Mouse (Mus musculus) neural tube, embryonic 11.5 days (tissue): Measurements from ENCODE around the gene Ssbp2. TPM values are rescaled to one million over a fixed set of nuclear protein-coding genes. Genes with fewer than 3 reads are reported as not detected.

Experiments used
- ATAC-seq: fragments of 200-750 bp; cut with Nextera tagmentation; 2 replicates; pipeline ENCODE4 v1.8.0; 2017; ENCODE audit warnings: moderate number of reproducible peaks, mild to moderate bottlenecking, moderate TSS enrichment, moderate library complexity; ENCODE audit not compliant: insufficient read depth, low FRiP score, low TSS enrichment
- DNase-seq: peaks from one replicate; pipeline ENCODE4 v3.0.0-alpha.2; 2015; ENCODE audit warnings: low spot score
- H3K27ac ChIP-seq: fragments of 300-500 bp; sonication (generic); 2 replicates; pipeline ENCODE4 v1.5.1; 2014; ENCODE audit warnings: low read depth, mild to moderate bottlenecking, low read length
- H3K27me3 ChIP-seq: fragments of 300-500 bp; sonication (generic); 2 replicates; pipeline ENCODE4 v1.6.1; 2014; ENCODE audit warnings: mild to moderate bottlenecking, low read length, mixed read lengths; ENCODE audit not compliant: control insufficient read depth, insufficient read depth
- H3K36me3 ChIP-seq: fragments of 300-500 bp; sonication (generic); 2 replicates; pipeline ENCODE4 v1.6.1; 2014; ENCODE audit warnings: mild to moderate bottlenecking, low read length, moderate library complexity, mixed read lengths; ENCODE audit not compliant: control insufficient read depth, insufficient read depth
- H3K4me1 ChIP-seq: fragments of 300-500 bp; sonication (generic); 2 replicates; pipeline ENCODE4 v1.6.1; 2014; ENCODE audit warnings: low read length, mixed read lengths; ENCODE audit not compliant: control insufficient read depth, insufficient read depth
- H3K4me2 ChIP-seq: fragments of 300-500 bp; sonication (generic); 2 replicates; pipeline ENCODE4 v1.6.1; 2014; ENCODE audit warnings: low read depth, mild to moderate bottlenecking, moderate library complexity
- H3K4me3 ChIP-seq: fragments of 300-500 bp; sonication (generic); 2 replicates; pipeline ENCODE4 v1.5.1; 2014; ENCODE audit warnings: low read depth, low read length
- H3K9ac ChIP-seq: fragments of 300-500 bp; sonication (generic); 2 replicates; pipeline ENCODE4 v1.6.1; 2014; ENCODE audit warnings: mild to moderate bottlenecking, low read length
- H3K9me3 ChIP-seq: fragments of 300-500 bp; sonication (generic); 2 replicates; pipeline ENCODE4 v1.6.1; 2016; ENCODE audit warnings: low read length; ENCODE audit not compliant: control insufficient read depth
- WGBS: fragments of 180-500 bp; shearing (Covaris S2); extraction: QIAGEN DNeasy Blood & Tissue Kit; methylation state at CpG from one replicate; pipeline ENCODE4 v1.1.7; 2014; 5-methylcytosine and 5-hydroxymethylcytosine counted together
- polyA plus RNA-seq: library from polyadenylated mRNA; unstranded; fragments of >200 nt; fragmentation: Nextera tagmentation; extraction: Ambion mirVana; gene quantifications from 2 replicates; pipeline ENCODE4 v1.2.1, GENCODE M21; 2014

Ssbp2 gene
- 146 TPM in 2 replicates for polyA plus RNA-seq

DNA sequence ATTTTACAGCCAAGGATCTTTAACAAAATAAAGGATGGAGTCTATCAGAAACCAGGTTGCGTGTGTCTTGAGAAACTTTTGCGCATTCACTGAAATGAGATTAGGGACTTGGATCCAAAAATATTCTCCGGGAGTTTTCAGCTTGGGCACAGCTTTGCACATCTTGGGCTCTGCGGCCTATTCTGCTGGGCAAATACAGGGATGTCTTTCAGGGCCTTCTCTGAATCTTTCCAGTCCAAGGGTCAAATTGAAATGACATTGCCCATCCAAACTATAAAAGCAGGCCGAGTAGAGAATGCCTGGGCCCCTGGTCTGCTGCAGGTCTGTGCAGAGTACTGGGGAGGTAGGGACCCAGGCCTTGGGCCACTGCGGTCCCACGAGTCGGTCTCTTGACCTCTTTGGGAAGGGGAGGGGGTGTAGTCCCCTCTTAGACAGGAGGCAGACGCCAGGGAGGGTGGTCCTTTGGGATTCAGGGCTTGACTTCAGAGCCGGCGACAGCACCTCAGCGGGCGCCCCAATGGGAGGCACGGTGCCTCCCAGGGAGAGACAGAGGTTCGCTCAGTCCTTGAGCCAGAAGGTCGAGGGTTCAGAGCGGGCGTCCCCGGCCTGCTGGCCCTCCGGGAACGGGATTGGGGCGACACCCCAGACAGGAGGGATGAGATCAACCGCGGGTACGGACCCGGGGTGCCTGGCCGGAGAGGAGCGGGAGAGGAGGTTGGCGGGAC is at the start of gene Ssbp2:
TSS of gene Ssbp2 (plus strand) at position 388 of the 725 bp plus-strand sequence.
- peak within 1 kb of the TSS; percentile 89 for H3K9ac ChIP-seq
- peaks cover 7% of the 10 kb centered on the region for H3K4me1 ChIP-seq
- ATAC-seq = no peak; the same call in 1 of the 2 replicates
- DNase-seq = no peak
- no peaks in the 10 kb centered on the region for H3K36me3 ChIP-seq
- peak within 1 kb of the TSS; percentile 96 for H3K4me3 ChIP-seq
- no peaks in the 10 kb centered on the region for H3K9me3 ChIP-seq
- H3K27ac ChIP-seq = peak within 1 kb of the TSS; percentile 90
- peak within 1 kb of the TSS; percentile 91 for H3K4me2 ChIP-seq
- no peaks in the 10 kb centered on the region for H3K27me3 ChIP-seq
- 8% methylated on average over 29 of the region's 29 CpGs for WGBS

- Histone ChIP-seq H3K4me3 (no peak overlapping the region), H3K4me1 (no peaks in the 10 kb centered on the region), H3K4me2 (no peak overlapping the region), H3K9me3 (no peaks in the 10 kb centered on the region), H3K36me3 (no peaks in the 10 kb centered on the region), H3K27me3 (no peaks in the 10 kb centered on the region), H3K9ac (no peak overlapping the region), H3K27ac (no peak overlapping the region)
- no peak for ATAC-seq
- 79% methylated on average over 5 of the region's 5 CpGs for WGBS
- DNase-seq = no peak
Observed at GRCm38 (mm10) chr13:91413752-91414503, 46.2 kb upstream of the Ssbp2 start.

DNA sequence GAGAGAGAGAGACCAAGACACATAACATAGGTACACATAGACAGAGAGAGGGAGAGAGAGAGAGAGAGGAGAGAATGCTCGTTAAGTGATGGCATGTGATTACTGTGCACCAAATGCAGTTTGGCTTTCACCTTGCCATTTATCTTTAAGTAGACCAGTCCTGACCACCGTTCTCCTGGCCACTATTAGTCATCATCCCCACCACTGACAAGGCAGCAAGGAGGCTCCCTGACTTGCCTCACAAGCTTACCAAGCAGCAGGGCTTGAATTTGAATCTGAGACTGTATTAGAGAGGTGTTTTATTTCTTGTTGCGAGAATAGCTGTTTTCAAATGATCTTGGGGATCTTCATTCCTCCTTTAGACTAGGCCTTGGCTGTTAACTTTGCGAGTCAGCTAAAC is 44.2 kb upstream of the Ssbp2 start:
- Histone ChIP-seq H3K4me2 (no peak overlapping the region), H3K27ac (no peak overlapping the region), H3K36me3 (no peaks in the 10 kb centered on the region), H3K9me3 (no peaks in the 10 kb centered on the region), H3K9ac (no peak overlapping the region), H3K4me1 (no peaks in the 10 kb centered on the region), H3K27me3 (no peaks in the 10 kb centered on the region), H3K4me3 (no peak overlapping the region)
- ATAC-seq (no peak), DNase-seq (no peak)
- WGBS = 86% methylated on average over 4 of the region's 4 CpGs

DNA sequence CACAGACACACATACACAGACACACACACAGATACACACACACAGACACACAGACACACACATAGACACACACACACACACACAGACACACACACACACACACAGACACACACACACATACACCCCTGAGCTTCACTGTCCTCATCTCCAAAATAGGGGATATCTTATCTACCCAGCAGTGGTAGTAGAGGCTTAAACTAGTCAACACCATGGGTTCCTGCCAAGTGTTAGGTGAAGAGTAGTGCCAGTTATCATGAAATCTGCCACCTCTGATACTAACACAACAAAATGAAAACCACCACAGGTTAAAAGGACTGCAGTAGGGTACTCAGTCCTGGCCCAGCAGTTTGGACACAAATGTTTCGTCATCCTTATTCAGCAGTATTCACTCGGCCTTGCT is 43.4 kb upstream of the Ssbp2 start:
- Histone ChIP-seq H3K9ac (no peak overlapping the region), H3K4me2 (no peak overlapping the region), H3K27me3 (no peaks in the 10 kb centered on the region), H3K27ac (no peak overlapping the region), H3K4me1 (no peaks in the 10 kb centered on the region), H3K9me3 (no peaks in the 10 kb centered on the region), H3K36me3 (no peaks in the 10 kb centered on the region), H3K4me3 (no peak overlapping the region)
- WGBS = 78% methylated on average over 2 of the region's 2 CpGs
- ATAC-seq (no peak), DNase-seq (no peak)

GRCm38 (mm10) chr13:91421387-91421949 is 38.6 kb upstream of the Ssbp2 start:
- no peak overlapping the region for H3K4me3 ChIP-seq
- no peaks in the 10 kb centered on the region for H3K36me3 ChIP-seq
- DNase-seq (peak; percentile 54), ATAC-seq (no peak)
- no peaks in the 10 kb centered on the region for H3K27me3 ChIP-seq
- H3K9me3 ChIP-seq = no peaks in the 10 kb centered on the region
- WGBS = 44% methylated on average over 9 of the region's 9 CpGs
- no peak overlapping the region for H3K27ac ChIP-seq
- no peak overlapping the region for H3K4me2 ChIP-seq
- H3K4me1 ChIP-seq = no peaks in the 10 kb centered on the region
- H3K9ac ChIP-seq = no peak overlapping the region

DNA sequence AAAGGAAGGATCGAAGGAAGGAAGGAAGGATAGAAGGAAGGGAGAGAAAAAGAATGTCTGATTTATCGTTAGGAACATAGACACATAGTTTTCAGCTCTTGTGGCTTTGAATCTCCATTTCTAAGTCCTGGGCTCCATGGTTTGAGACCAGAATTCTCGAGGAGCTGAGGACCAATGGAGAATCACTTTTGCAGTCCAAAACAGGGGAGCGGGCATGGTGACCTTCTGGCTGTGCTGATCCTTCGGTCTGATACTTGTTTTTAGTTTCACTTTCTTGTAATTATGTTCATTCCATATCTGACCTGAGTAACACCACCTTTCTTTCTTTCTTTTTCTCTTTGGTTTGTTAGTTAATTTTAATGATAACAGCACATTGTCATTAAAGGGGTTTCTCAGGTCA is 29.2 kb upstream of the Ssbp2 start:
- Histone ChIP-seq H3K4me3 (no peak overlapping the region), H3K36me3 (no peaks in the 10 kb centered on the region), H3K27me3 (no peaks in the 10 kb centered on the region), H3K9ac (no peak overlapping the region), H3K27ac (no peak overlapping the region), H3K4me2 (no peak overlapping the region), H3K9me3 (no peaks in the 10 kb centered on the region), H3K4me1 (no peaks in the 10 kb centered on the region)
- DNase-seq (no peak), ATAC-seq (no peak)
- WGBS = 76% methylated on average over 5 of the region's 5 CpGs

- ATAC-seq (0 out of 2 replicates have a peak, but pooled peaks have one; percentile 13), DNase-seq (peak; percentile 47)
- H3K27me3 ChIP-seq = no peaks in the 10 kb centered on the region
- H3K9ac ChIP-seq = no peak overlapping the region
- H3K27ac ChIP-seq = no peak overlapping the region
- WGBS = 49% methylated on average over 12 of the region's 12 CpGs
- no peak overlapping the region for H3K4me2 ChIP-seq
- H3K36me3 ChIP-seq = no peaks in the 10 kb centered on the region
- no peak overlapping the region for H3K4me3 ChIP-seq
- no peaks in the 10 kb centered on the region for H3K4me1 ChIP-seq
- no peaks in the 10 kb centered on the region for H3K9me3 ChIP-seq
Observed at GRCm38 (mm10) chr13:91431392-91432355, 28.4 kb upstream of the Ssbp2 start.

DNA sequence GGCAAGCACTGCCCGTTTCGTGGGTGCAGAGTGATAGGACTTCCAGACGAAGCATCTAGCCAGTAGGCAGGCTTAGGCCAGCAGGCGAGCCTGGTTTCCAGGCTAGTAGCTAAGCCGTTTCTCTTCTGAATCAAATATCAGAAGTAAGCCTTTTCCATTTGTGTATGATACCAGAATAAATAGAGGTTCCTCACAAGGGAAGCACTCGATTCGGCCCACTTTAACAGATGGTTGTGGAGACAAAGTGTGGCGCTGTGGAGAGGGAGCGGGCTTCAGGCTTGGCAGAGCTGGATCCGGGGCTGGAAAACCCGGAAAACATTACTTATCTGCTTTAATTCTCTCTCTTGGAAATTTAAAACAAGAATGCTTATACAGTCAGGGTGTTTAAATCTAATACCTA is 27.1 kb upstream of the Ssbp2 start:
- Histone ChIP-seq H3K36me3 (no peaks in the 10 kb centered on the region), H3K4me2 (no peak overlapping the region), H3K4me3 (no peak overlapping the region), H3K9ac (no peak overlapping the region), H3K27me3 (no peaks in the 10 kb centered on the region), H3K27ac (no peak overlapping the region), H3K4me1 (no peaks in the 10 kb centered on the region), H3K9me3 (no peaks in the 10 kb centered on the region)
- 86% methylated on average over 11 of the region's 11 CpGs for WGBS
- ATAC-seq = no peak
- no peak for DNase-seq
